Mouse (Mus musculus): ENCODE results near the gene Noa1. TPM values are rescaled to one million over a fixed set of nuclear protein-coding genes. Genes with fewer than 3 reads are reported as not detected.
A peak's percentile ranks its signal among the peaks of the same experiment; 100 is the strongest.

The Noa1 gene
- polyA plus RNA-seq, 1 experiment from 2014 or later: 12.3 TPM

DNA sequence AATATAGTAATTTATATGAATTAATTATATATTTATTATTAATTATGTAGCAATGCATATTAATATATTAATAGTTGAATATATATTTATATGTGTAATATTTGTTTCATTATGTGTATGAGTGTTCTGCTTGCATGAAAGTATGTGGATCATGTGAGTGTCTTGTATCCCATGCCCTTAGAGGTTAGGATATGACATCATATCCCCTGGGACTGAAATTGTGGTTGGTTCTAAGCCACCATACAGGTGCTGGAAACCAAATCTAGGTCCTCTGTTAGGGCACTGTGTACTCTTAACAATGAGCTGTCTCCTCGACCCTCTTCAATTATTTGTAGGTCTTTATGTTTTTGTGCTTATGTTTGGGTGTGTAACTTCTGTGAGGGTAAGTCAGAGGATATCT, 56.7 kb downstream of the Noa1 start:
- TF ChIP-seq CTCF (IDR thresholded peaks at IDR 0.05; ENCODE audit: low read depth): no peak
- H3K9ac ChIP-seq (ENCODE audit: low read depth, low read length): no peak overlapping the region
- H3K27me3 ChIP-seq (replicated peaks; ENCODE audit: control insufficient read depth, insufficient read depth, low read length): no peaks in the 10 kb centered on the region
- H3K4me3 ChIP-seq (ENCODE audit: low read depth, low read length): no peak overlapping the region
- no peaks in the 10 kb centered on the region for H3K4me1 ChIP-seq (replicated peaks; ENCODE audit: control insufficient read depth, insufficient read depth, low read length)
- H3K36me3 ChIP-seq (ENCODE audit: control insufficient read depth, insufficient read depth): no peaks in the 10 kb centered on the region
- H3K27ac ChIP-seq (ENCODE audit: low read depth, low read length): no peak overlapping the region
- H3K9me3 ChIP-seq (ENCODE audit: control insufficient read depth): no peaks in the 10 kb centered on the region
- no peak for ATAC-seq
- H3K4me2 ChIP-seq (replicated peaks; ENCODE audit: low read depth): no peak overlapping the region
- WGBS: 88% methylated on average over 1 of the region's 1 CpGs

DNA sequence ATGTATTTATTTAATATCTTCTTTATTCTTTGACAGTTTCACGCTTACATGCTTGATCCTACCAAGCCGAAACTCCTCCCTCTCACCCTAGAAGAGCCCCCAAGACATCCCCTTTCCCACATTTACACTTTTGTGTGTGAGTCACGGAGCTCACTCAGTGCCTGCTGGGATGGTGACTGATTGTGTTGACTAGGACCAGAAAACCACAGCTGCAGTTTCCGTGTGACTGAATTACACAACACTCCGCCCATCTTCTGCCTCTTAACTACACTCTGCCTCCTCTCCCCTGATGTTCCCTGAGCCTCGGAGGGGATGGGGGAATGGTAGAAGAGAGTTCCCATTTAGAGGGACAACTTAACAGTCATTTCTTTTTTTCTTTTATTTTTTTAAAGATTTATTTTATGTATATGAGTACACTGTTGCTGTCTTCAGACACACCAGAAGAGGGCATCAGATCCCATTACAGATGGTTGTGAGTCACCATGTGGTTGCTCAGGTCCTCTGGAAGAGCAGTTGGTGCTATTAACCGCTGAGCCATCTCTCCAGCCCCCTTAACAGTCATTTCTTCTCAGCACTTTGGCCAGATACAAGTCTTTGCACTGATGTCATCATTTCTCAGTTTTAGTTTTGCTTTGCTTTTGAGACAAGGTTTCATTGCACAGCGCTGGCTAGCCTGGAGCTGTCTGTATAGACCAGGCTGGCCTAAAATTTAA, 57.6 kb downstream of the Noa1 start:
- no peak overlapping the region for H3K4me2 ChIP-seq (replicated peaks; ENCODE audit: low read depth)
- H3K4me1 ChIP-seq (replicated peaks; ENCODE audit: control insufficient read depth, insufficient read depth, low read length): no peaks in the 10 kb centered on the region
- no peaks in the 10 kb centered on the region for H3K27me3 ChIP-seq (replicated peaks; ENCODE audit: control insufficient read depth, insufficient read depth, low read length)
- ATAC-seq: no peak
- no peak overlapping the region for H3K4me3 ChIP-seq (ENCODE audit: low read depth, low read length)
- H3K36me3 ChIP-seq (ENCODE audit: control insufficient read depth, insufficient read depth): no peaks in the 10 kb centered on the region
- no peak for TF ChIP-seq CTCF (IDR thresholded peaks at IDR 0.05; ENCODE audit: low read depth)
- WGBS: 67% methylated on average over 8 of the region's 8 CpGs
- no peak overlapping the region for H3K9ac ChIP-seq (ENCODE audit: low read depth, low read length)
- H3K27ac ChIP-seq (ENCODE audit: low read depth, low read length): no peak overlapping the region
- no peaks in the 10 kb centered on the region for H3K9me3 ChIP-seq (ENCODE audit: control insufficient read depth)

DNA sequence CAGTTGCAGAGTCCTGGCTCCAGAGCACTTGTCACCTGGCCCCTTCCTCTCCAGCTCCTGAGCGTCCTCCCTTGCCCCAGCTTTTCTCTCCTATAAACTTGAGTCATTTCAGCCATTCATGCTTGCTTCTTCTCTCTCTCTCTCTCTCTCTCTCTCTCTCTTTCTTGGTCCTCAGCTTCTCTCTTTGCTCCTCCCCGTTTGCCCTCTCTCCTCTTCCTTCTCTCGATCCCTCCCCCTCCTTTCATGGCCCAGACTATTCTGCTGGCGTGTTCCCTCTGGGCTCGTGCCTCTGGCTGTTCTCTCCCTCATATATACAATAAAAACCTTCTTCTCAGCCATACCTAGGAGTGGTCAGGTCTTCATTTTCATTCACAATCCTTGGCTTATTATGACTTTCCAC, 58.2 kb downstream of the Noa1 start:
- ATAC-seq: no peak
- 26% methylated on average over 5 of the region's 5 CpGs for WGBS
- H3K36me3 ChIP-seq (ENCODE audit: control insufficient read depth, insufficient read depth): no peaks in the 10 kb centered on the region

DNA sequence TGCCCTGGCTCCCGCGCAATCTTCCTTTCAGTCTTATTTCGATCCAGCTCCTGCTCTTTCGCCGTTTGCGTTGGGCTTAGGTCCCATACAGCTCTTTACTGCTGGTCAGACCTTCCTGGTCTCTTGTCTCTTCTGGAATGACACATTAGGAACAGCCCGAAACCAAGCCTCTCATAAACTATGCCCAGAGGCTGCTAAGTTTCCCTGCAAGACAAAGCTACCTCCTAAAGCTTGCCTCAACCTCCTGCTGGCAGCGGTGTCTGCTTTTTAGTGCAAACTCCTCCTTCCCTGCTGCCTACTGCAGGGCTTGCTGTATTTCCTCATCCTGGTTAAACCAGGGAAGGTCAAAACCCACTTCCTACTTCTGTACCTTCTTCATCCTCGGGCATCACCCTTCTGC, 59.8 kb downstream of the Noa1 start:
- H3K36me3 ChIP-seq (ENCODE audit: control insufficient read depth, insufficient read depth): no peaks in the 10 kb centered on the region
- no peak overlapping the region for H3K4me2 ChIP-seq (replicated peaks; ENCODE audit: low read depth)
- 65% methylated on average over 9 of the region's 9 CpGs for whole genome bisulfite sequencing
- H3K9me3 ChIP-seq (ENCODE audit: control insufficient read depth): no peaks in the 10 kb centered on the region
- no peaks in the 10 kb centered on the region for H3K4me1 ChIP-seq (replicated peaks; ENCODE audit: control insufficient read depth, insufficient read depth, low read length)
- H3K27ac ChIP-seq (ENCODE audit: low read depth, low read length): no peak overlapping the region
- no peak overlapping the region for H3K4me3 ChIP-seq (ENCODE audit: low read depth, low read length)
- no peak for ATAC-seq
- no peak overlapping the region for H3K9ac ChIP-seq (ENCODE audit: low read depth, low read length)
- H3K27me3 ChIP-seq (replicated peaks; ENCODE audit: control insufficient read depth, insufficient read depth, low read length): no peaks in the 10 kb centered on the region
- TF ChIP-seq CTCF (IDR thresholded peaks at IDR 0.05; ENCODE audit: low read depth): no peak

More for the DNA sequence above, 58.2 kb downstream of the Noa1 start:
- TF ChIP-seq CTCF (IDR thresholded peaks at IDR 0.05; ENCODE audit: low read depth): no peak
- Histone ChIP-seq H3K4me3 (ENCODE audit: low read depth, low read length) (no peak overlapping the region), H3K4me1 (replicated peaks; ENCODE audit: control insufficient read depth, insufficient read depth, low read length) (no peaks in the 10 kb centered on the region), H3K4me2 (replicated peaks; ENCODE audit: low read depth) (no peak overlapping the region), H3K27me3 (replicated peaks; ENCODE audit: control insufficient read depth, insufficient read depth, low read length) (no peaks in the 10 kb centered on the region), H3K9ac (ENCODE audit: low read depth, low read length) (no peak overlapping the region), H3K9me3 (ENCODE audit: control insufficient read depth) (no peaks in the 10 kb centered on the region), H3K27ac (ENCODE audit: low read depth, low read length) (no peak overlapping the region)

DNA sequence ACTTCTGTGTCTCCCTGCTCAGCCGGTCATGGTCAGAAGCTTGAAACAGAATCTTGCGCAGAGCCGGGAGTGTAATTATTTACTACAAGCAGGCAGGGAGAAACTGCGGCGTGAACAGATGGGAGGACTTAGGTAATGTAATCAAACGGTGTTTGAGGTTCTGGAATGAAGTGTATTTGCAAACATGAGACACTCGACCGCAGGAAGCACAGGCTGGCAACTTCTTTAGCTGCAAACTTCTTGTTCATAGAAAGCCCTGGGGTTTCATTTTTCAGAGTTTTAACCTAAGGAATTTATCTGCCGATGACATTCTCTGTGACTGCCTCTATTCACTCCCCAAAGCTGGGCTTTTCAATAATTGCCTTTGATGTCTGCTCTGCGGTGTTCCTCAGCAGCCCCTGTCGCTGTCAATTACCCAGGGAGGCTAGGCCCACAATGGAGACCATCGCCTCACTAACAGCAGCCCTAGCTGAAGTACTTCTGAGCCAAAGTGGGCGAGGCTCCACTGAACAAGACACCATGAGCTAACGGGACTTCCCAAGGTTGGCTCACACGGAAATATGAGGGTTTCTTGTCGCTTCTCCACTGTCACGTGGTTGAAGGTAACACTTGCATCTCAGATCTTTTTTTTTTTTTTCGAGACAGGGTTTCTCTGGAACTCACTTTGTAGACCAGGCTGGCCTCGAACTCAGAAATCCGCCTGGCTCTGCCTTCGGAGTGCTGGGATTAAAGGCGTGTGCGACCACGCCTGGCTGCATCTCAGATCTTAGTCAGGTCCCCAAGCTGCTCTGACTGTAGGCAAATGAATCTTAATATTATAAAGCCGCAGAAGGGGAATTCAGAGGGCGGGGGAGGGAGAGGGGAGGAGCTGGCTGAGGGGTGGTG, 63.9 kb downstream of the Noa1 start:
- Histone ChIP-seq H3K36me3 (ENCODE audit: control insufficient read depth, insufficient read depth) (no peaks in the 10 kb centered on the region), H3K4me3 (ENCODE audit: low read depth, low read length) (peak overlapping the region; percentile 16), H3K4me2 (replicated peaks; ENCODE audit: low read depth) (peak overlapping the region; percentile 63), H3K9ac (ENCODE audit: low read depth, low read length) (no peak overlapping the region), H3K9me3 (ENCODE audit: control insufficient read depth) (no peaks in the 10 kb centered on the region), H3K27me3 (replicated peaks; ENCODE audit: control insufficient read depth, insufficient read depth, low read length) (no peaks in the 10 kb centered on the region), H3K27ac (ENCODE audit: low read depth, low read length) (no peak overlapping the region), H3K4me1 (replicated peaks; ENCODE audit: control insufficient read depth, insufficient read depth, low read length) (no peaks in the 10 kb centered on the region)
- 26% methylated on average over 26 of the region's 26 CpGs for WGBS
- TF ChIP-seq CTCF (IDR thresholded peaks at IDR 0.05; ENCODE audit: low read depth): no peak
- ATAC-seq: 0 out of 2 replicates have a peak, but pooled peaks have one; percentile 31

DNA sequence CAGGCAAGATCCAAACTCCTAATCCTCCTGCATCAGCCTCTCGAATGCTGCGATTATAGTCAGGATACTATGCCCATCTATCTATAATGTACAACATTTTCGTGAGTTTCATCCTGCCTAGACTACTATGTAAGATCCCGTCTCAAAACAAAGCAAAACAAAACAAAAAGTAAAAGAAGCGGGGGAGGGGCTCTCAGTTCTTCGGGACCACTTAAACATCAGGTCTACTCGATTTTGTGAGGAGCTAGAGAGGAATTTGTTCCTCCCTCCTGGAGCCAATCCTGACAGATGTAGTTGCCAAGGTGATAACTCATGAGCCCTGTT, 64.5 kb downstream of the Noa1 start:
- H3K9me3 ChIP-seq (ENCODE audit: control insufficient read depth): no peaks in the 10 kb centered on the region
- peak overlapping the region; percentile 63 for H3K4me2 ChIP-seq (replicated peaks; ENCODE audit: low read depth)
- H3K9ac ChIP-seq (ENCODE audit: low read depth, low read length): no peak overlapping the region
- H3K4me1 ChIP-seq (replicated peaks; ENCODE audit: control insufficient read depth, insufficient read depth, low read length): no peaks in the 10 kb centered on the region
- no peaks in the 10 kb centered on the region for H3K36me3 ChIP-seq (ENCODE audit: control insufficient read depth, insufficient read depth)
- no peak overlapping the region for H3K27ac ChIP-seq (ENCODE audit: low read depth, low read length)
- peak overlapping the region; percentile 16 for H3K4me3 ChIP-seq (ENCODE audit: low read depth, low read length)
- no peak for TF ChIP-seq CTCF (IDR thresholded peaks at IDR 0.05; ENCODE audit: low read depth)
- no peaks in the 10 kb centered on the region for H3K27me3 ChIP-seq (replicated peaks; ENCODE audit: control insufficient read depth, insufficient read depth, low read length)
- WGBS: 33% methylated on average over 7 of the region's 7 CpGs
- ATAC-seq: no peak
